Mouse (Mus musculus): Measurements from ENCODE around the gene Slc7a5. TPM values are rescaled to one million over a fixed set of nuclear protein-coding genes. Genes with fewer than 3 reads are reported as not detected.

Gene Slc7a5
- total RNA-seq, 2 experiments from 2014 or later: 137 to 151 TPM

DNA sequence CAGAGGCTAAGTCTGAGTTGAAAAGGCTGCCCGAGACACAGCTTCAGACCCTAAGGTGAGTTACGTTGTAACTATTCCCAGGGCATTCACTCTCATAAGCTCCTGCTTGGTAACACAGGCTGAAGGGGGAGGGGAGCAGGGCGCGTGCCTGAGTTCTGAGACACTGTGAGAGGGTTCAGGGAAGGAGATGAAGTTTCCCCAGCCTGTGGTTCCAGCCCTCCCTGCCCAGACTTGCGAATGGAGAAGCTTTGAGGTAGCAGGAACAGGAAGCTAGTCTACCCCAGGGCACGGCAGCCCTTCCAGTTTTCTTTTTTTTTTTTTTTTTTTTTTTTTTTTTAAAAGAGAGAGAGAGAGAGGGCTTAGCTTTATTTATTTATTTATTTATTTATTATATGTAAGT is 46.2 kb downstream of the Slc7a5 start:
- ATAC-seq (replicated peaks; ENCODE audit: low FRiP score, poor library complexity, severe bottlenecking): no peak

DNA sequence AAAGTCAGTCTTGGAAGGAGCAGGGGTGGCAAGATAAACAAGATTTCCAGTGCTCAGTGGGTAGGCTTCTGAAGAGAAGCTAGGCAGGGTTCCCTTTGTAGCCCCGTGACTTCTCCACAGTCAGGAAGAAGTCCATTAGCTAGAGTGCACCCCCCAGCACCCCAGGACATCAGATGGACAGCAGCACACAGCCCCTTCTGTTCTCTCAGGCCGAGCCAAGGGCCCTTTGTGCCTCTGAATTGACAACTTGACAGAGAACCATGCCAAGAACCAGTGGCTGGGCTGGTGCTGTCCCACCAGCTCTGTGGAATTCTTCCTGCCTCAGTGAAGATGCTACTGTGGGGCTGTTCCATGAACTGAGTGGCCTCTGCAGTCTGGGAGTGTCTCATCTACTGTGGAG is 49.7 kb downstream of the Slc7a5 start:
- no peak for ATAC-seq (replicated peaks; ENCODE audit: low FRiP score, poor library complexity, severe bottlenecking)

DNA sequence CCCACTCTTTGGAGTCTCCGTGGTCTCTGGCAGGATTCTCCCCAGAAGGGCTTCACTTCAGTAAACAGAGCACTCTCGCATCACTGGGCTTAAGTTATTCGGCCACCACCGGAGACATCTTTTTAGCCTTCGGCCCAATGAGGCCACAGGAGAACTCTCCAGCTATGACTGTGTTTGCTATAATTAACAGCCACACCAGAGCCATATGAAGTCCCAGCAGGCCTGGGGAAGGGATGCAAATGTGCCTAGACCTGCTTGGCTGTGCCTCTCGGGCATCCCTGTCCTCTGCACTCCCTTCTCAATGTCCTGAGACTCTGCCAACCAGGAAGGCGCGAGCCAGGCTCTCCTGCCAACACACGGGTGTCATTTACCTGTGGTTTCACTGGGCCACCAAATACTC is 50.2 kb downstream of the Slc7a5 start:
- ATAC-seq (replicated peaks; ENCODE audit: low FRiP score, poor library complexity, severe bottlenecking): no peak

DNA sequence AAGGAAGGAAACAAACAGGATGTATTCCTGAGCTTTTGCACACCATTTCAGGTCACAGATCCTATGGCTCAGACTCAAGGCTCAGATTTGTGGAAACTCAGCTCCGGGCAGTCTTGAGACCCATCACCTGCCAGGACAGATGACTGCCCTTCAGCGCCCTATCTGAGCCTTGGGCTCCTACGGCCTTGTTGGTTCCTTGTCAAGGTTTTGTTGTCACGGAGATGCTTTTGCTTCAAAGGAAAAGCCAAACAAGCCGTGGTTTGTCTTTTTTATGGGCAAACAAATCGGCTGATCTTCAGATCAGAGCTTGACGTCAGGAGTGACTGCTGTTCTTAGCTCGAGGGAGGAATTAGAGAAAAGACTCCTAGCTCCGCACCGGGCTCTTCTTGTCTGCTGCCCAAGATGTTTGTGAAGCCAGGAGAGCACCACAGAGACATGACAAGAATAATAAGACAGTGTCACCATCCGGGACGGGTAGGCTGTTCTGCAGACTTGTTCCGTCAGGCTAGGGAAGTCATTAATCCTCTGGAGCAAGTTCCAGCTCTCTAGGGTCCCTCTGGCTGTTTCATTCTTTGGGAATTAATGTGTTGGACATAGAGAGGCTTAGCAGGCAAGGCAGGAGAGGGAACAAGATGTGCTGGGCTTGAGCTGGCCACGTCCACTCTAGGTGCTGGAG is 51.3 kb downstream of the Slc7a5 start:
- no peak for ATAC-seq (replicated peaks; ENCODE audit: low FRiP score, poor library complexity, severe bottlenecking)

DNA sequence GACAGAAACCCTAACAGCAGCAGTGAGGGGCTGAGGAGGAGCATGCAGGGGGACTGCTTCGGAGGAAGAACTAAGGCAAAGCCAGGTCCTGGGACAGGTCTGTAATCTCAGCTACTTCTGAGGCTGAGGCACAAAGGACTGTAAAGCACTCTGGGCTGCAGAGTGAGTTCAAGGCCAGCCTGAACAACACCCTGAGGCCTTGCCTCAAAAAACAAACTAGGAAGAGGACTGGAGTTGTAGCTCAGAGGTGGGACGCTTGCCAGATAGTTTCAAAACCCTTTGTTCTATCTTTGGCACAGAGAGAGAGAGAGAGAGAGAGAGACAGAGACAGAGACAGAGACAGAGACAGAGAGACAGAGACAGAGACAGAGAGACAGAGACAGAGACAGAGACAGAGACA is 53.9 kb downstream of the Slc7a5 start:
- ATAC-seq (replicated peaks; ENCODE audit: low FRiP score, poor library complexity, severe bottlenecking): no peak

DNA sequence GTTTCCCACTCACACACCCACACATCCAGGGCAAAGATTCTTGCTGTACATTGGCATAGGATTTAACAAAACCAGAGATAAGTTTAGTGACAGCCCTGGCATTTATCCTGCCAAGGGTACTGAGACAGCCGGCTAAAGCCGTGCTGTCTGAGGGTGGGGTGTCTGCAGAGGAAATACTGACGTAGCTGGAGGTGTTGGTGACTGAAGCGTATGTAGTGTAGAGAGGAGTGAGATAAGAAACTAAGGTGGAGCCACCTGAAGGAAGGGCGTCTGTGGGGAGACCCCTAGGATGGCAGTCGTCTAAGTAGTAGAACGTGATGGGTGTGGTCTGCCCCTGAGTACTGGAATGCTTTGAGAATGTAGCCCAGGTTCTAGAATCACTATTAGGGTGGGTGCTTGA is 55.0 kb downstream of the Slc7a5 start:
- no peak for ATAC-seq (replicated peaks; ENCODE audit: low FRiP score, poor library complexity, severe bottlenecking)

DNA sequence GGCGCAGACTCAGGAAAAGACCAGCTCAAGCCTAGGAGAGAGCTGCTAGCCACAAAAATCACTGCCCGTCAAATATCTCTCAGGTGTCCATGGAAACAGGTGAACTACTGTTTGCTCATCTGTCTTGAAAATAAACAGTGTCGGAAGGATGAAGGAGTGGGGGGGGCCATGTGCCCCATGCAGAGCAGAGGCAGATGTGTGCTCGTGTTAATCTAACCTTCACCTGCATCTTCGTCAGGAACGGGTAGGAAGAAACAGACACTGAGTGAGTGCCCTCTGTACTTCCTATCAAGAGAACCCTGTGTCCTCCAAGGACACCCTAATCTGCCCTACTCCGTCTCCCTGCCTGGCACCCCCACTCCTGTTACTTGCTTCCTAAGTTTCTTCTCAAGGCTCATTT is 55.8 kb downstream of the Slc7a5 start:
- no peak for ATAC-seq (replicated peaks; ENCODE audit: low FRiP score, poor library complexity, severe bottlenecking)

DNA sequence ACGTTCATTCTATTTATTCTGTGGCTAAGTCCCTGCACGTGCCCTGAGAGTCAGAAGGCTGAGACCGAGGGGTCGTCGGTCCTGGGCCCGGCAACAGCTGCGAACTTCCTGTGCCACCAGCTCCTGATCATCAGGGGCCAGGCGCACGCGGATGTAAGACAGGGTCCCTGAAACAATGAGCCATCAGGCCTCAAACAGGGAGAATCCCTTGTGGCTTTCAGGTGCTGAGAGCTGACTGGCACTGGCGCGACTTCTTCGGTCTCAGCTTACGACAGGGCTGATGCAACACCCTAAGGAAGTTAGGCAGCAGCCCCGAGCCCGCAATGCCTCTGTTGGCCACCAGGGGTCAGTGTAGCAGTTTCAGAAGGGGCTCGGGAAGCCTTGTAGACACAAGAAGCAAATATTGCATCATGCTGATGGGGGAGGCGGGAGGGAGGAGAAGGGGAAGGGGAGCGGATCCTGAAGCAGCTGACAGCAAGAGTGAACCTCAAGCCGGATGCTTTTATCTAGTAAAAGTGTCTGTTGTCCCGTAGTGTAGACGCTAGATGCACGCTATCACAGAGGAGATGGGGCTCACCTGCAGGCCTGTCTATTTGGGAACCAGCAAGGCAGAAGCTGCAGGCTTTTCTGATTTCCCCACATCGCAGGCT is 56.5 kb downstream of the Slc7a5 start:
- peak; percentile 87 for ATAC-seq (replicated peaks; ENCODE audit: low FRiP score, poor library complexity, severe bottlenecking)

DNA sequence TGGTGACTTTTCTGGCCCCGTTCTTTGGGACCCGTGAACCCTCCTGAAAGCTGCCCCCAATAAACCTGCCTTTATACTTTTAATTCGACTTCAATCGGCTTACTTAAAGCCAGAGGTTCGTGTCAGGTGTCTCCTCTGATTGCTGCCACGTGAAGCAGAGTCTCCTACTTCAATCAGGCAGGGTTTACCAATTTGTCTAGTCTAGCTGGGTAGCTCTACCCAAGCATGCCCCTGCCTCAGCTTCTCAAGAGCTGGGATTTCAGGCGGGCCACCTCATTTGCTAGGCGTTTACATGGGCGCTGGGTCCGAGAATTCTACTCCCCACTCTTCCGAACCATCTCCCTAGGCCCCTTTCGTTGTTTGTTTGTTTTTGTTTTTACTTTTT is 57.1 kb downstream of the Slc7a5 start:
- ATAC-seq (replicated peaks; ENCODE audit: low FRiP score, poor library complexity, severe bottlenecking): no peak

DNA sequence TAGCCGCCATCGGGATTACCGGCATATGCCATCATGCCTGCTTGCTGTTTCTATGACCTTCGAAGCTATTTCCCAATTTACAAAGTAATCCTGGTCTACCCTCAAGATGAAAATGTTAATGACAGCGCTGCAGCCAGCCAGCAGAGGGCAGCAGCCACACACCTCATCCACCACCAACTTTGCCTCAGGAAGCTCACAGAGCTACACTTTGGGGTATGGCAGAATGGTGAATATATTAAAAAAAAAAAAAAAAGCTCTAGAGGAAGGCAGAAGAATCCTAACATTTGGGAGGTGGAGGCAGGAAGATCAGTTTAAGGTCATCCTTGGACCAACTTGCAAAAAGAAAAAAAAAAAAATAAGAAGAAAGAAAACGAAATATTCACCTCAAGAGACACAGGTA is 57.5 kb downstream of the Slc7a5 start:
- ATAC-seq (replicated peaks; ENCODE audit: low FRiP score, poor library complexity, severe bottlenecking): peak; percentile 72

DNA sequence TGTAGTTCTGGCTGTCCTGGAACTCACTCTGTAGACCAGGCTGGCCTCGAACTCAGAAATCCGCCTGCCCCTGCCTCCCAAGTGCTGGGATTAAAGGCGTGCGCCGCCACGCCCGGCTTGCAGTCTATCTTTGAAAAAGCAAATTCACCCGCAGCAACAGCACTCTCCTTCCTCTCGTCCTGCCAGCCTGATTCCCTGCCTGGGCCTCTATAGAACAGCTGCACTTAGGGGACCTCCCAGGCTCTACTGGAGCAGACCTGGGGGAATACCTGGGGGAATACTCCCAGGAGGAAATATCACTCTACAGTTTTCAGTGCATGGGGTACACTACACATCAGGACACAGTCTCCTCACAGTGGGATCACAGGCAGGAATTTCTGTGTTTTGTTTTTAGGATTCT is 58.2 kb downstream of the Slc7a5 start:
- no peak for ATAC-seq (replicated peaks; ENCODE audit: low FRiP score, poor library complexity, severe bottlenecking)

DNA sequence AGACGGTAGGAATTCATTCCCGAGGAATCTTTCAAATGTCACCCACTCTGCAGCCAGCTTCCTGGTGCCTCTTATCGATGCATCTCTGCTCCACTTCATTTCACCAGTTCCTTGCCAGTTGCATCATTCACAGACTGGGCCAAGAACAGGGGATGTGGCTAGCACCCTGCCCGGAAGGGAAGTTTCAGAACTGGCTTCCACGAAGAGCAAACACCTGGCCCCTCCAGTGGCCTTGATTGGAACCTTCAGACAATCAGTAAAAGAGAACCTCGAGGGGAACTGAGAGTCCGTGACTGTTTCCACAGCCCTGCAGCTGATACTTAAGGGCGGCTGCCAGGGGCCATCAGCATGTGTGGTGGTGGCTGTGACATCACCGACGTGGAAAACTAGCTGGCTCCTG is 59.0 kb downstream of the Slc7a5 start:
- ATAC-seq (replicated peaks; ENCODE audit: low FRiP score, poor library complexity, severe bottlenecking): no peak

DNA sequence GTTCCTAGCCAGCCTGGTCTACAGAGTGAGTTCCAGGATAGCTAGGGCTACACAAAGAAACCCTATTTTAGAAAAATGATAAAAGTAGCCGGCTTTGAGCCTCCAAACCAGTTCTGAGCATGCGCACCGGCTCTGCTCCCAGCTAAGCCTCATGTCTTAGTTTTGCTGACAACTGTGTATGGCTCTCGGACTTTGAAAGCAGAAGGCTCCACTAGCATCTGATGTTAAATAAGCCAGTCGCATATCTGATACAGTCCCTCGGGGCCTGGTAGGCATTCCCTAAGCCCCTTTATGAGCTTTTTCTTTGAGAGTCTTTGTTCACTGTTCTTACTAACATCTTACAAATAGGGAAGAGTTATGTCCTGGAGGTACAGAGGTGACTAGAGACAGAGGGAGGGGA is 59.5 kb downstream of the Slc7a5 start:
- ATAC-seq (replicated peaks; ENCODE audit: low FRiP score, poor library complexity, severe bottlenecking): no peak

DNA sequence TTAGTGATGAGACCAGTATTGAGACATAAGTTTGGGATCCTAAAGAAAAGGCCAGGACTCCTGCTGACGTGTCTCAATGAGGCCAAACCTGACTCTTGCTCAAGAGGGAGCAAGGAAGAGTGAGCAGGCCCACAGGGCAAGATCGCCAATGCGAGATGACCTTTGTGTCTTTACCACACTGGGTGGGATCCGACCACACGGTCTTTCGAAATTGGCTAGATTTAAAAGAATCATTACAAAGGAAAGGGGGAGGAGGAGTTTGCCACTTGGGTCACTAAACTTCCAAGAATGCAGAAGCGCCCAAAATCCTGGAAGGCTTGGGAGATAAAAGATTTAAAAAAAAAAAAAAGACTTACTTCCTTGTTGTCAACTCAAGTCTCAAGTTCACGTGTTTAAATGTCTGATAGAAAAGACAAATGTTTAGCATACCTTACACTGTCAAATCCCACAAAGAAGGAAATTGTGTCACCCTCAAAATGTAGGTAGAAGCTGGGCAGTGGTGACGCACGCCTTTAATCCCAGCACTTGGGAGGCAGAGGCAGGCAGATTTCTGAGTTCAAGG is 60.2 kb downstream of the Slc7a5 start:
- ATAC-seq (replicated peaks; ENCODE audit: low FRiP score, poor library complexity, severe bottlenecking): no peak

DNA sequence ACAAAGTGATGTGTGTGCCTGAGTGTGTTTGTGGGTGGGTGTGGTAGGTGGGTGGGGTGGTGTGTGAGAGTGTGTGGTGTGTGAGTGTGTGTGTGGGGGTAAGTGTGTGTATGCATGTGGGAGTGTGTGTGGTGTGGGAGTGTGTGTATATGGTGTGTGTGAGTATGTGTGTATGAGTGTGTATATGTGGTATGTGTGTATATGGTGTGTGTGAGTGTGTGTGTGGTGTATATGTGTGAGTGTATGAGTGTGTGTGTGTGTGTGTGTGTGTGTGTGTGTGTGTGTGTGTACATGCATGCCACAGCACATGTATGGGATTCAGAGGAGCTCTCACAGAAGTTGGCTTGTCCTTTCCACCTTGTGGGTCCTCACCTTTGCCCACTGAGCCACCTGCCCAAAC is 60.7 kb downstream of the Slc7a5 start:
- ATAC-seq (replicated peaks; ENCODE audit: low FRiP score, poor library complexity, severe bottlenecking): no peak

DNA sequence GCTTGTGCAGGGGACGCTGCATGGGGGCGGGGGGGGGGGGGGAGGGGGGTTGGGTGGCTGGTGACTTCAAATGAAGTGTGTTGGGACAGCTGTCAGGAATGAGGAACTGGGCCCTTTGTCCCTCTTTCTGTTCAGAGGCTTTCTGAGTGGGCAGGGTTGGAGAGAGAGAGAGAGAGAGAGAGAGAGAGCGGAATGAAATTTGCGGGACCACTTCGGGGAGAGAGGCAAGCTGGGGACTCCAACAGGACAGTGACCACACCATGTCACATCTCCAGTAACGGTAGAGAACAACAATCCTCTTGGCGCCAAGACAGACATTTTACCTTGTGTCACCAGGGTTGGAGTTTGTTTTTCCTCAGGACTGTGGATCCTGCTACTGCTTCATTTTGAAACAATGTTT is 62.7 kb downstream of the Slc7a5 start:
- ATAC-seq (replicated peaks; ENCODE audit: low FRiP score, poor library complexity, severe bottlenecking): no peak

DNA sequence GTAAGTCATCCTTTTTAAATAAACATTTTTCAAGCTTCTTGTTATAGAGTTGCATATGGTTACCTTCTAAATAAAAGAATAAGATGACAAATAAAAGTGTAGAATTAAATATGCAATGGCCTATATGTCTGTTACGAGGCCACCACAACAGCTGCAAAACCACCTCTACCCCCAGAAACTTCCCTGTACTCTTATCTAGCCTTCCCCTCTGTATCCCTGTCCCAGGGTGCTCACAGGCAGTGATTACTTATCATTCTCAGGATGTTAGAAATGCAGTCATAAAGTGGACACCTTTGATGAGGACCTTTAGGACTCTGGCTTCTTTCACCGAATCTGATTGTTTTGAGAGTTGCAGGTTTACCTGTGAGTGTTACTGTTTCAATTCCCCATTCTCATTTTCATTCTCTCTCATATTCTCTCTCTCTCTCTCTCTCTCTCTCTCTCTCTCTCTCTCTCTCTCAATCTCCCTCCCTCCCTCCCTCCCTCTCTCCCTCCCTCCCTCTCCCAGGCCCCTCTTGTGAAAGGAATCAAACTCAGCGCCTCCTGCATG is 64.2 kb downstream of the Slc7a5 start:
- ATAC-seq (replicated peaks; ENCODE audit: low FRiP score, poor library complexity, severe bottlenecking): no peak

DNA sequence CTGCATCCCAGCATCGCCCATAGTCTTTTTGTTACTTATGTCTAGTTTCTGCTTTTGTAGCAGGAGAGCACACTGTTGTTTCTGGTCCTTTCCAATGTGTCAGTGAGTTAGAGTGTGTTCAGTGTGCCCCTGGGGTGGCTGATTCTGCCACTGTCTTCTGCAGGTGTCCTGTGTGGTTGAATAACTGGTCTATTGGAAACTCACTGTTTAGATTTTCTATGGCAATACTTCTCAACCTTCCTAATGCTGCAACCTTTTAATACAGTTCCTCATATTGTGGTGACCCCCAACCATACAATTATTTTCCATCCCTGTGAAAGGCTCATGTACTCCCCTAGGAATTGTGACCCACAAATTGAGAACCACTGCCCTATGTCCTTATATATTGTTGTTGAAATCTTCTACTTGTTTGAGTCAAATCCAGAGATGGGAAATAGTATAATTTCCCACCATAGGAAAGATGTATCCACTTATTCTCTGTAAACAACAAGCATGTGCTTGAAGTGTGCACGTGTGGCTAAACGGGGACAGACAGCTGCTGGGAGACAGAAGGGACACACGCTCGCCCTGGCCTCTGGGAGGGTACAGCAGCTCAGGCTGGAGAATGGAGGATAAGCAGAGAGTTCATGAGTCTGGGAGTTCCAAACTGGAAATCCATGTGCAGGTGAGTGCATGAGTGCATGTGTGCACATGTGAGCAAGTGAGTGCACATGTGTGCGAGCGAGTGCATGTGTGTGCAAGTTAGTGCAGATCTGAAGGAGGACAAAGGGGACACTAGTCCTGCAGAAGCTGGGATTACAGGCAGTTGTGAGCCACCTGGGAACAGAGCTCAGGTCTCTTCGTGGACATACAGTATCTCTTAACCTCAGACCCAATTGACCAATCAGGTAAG is 65.2 kb downstream of the Slc7a5 start:
- ATAC-seq (replicated peaks; ENCODE audit: low FRiP score, poor library complexity, severe bottlenecking): no peak

DNA sequence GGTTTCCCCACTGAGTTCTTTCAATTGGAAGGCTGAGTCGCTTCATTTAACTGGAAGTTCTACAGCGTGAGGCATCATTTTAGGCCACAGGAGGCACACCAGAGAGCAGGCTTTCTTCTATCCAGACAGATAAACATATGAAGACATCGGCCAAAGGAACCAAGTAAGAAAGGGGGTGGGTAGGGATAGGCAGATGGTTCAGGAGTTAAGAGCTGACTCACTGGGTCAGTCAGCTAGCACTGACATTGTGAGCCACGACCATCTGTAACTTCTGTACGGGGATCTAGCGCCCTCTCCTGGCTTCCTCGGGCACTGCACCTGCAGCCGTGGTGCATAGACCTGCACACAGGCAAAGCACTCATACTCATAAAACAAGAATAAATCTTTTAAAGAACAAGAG is 66.3 kb downstream of the Slc7a5 start:
- peak; percentile 64; the same call in 1 of the 2 replicates for ATAC-seq (replicated peaks; ENCODE audit: low FRiP score, poor library complexity, severe bottlenecking)

DNA sequence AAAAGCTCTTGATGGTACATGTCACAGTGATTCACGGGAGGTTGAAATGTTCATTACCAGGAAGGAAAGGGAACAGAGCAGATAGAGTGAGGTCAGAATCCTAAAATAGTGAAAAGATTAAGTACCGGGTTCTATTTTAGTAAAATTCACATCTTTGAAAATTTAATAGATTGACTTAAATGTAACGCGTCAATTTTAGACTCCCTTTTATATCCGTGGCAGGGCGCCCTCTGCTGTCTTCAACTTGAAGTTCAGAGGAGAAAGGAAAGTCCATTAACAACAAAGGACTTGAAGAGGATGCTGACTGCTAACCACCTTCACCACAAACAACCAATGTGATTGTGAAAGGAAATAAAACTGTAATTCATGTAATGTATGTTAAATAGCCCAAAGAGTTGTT is 75.0 kb downstream of the Slc7a5 start:
- ATAC-seq (replicated peaks; ENCODE audit: low FRiP score, poor library complexity, severe bottlenecking): peak; percentile 94

Data from erythroblast, adult 5-6 weeks (primary cell).